In genomic region chrX:98617426-98617825, GRCm38 (mm10) we compare ENCODE assay signal across 15 mouse cellular contexts.
"Had no signal": no experiment of that assay in that cellular context is flagged by ENCODE, and none has a peak within 500 bp of the region (broad histone marks: within the 10 kb centered on the region; RNA-seq: fewer than 3 reads in every experiment).

No protein-coding gene starts in this region.

- ATAC-seq: lung, postnatal 0 days; midbrain, embryonic 13.5 days had no signal

- H3K27ac ChIP-seq: layer of hippocampus, adult 2 months; limb, embryonic 12.5 days; liver, embryonic 14.5 days; midbrain, embryonic 13.5 days; neural tube, embryonic 12.5 days had no signal

- H3K9ac ChIP-seq: limb, embryonic 12.5 days; liver, embryonic 14.5 days; midbrain, embryonic 13.5 days; neural tube, embryonic 12.5 days had no signal

- H3K4me2 ChIP-seq: limb, embryonic 12.5 days; midbrain, embryonic 13.5 days; neural tube, embryonic 12.5 days had no signal

- H3K36me3 ChIP-seq: limb, embryonic 12.5 days; midbrain, embryonic 13.5 days; neural tube, embryonic 12.5 days had no signal

- H3K4me3 ChIP-seq: layer of hippocampus, adult 2 months; limb, embryonic 12.5 days; midbrain, embryonic 13.5 days; neural tube, embryonic 12.5 days had no signal

- H3K9me3 ChIP-seq: limb, embryonic 12.5 days; midbrain, embryonic 13.5 days; neural tube, embryonic 12.5 days had no signal

- DNase-seq: kidney, postnatal 10 days; kidney, postnatal 4 days; liver; lung, adult 2 months; lung, postnatal 36 days; retina, postnatal 1 day; right cerebral cortex, postnatal 4 days; spleen, adult 18-20 months; thymus, postnatal 36 days had no signal

- H3K4me1 ChIP-seq: limb, embryonic 12.5 days; midbrain, embryonic 13.5 days; neural tube, embryonic 12.5 days had no signal

- H3K27me3 ChIP-seq: limb, embryonic 12.5 days; midbrain, embryonic 13.5 days; neural tube, embryonic 12.5 days had no signal
